Mouse (Mus musculus) forebrain, embryonic 11.5 days (tissue): Measurements from ENCODE around the gene Pglyrp4. TPM values are rescaled to one million over a fixed set of nuclear protein-coding genes. Genes with fewer than 3 reads are reported as not detected.
A peak's percentile ranks its signal among the peaks of the same experiment; 100 is the strongest.
"Not testable (repeated sequence)": the region's sequence is repeated elsewhere in the genome, so short reads cannot be mapped to it uniquely, and the experiment has no call there.

Experiments
- ATAC-seq: fragments of 200-750 bp; cut with Nextera tagmentation; replicated peaks from 2 replicates; pipeline ENCODE4 v1.8.0; 2017; ENCODE audit warnings: moderate TSS enrichment; ENCODE audit not compliant: low FRiP score
- DNase-seq: peaks from one replicate; pipeline ENCODE4 v3.0.0-alpha.2; 2017; ENCODE audit warnings: low spot score
- H3K27ac ChIP-seq: fragments of 300-500 bp; sonication (generic); 2 replicates; pipeline ENCODE4 v1.5.1; 2014; ENCODE audit warnings: low read depth, low read length
- H3K27me3 ChIP-seq: fragments of 300-500 bp; sonication (generic); 2 replicates; pipeline ENCODE4 v1.6.1; 2014; ENCODE audit warnings: mild to moderate bottlenecking, low read length, mixed read lengths; ENCODE audit not compliant: control insufficient read depth, insufficient read depth
- H3K36me3 ChIP-seq: fragments of 300-500 bp; sonication (generic); 2 replicates; pipeline ENCODE4 v1.6.1; 2014; ENCODE audit warnings: mild to moderate bottlenecking, low read length, moderate library complexity, mixed read lengths; ENCODE audit not compliant: control insufficient read depth, insufficient read depth
- H3K4me1 ChIP-seq: fragments of 300-500 bp; sonication (generic); replicated peaks from 2 replicates; pipeline ENCODE4 v1.6.1; 2014; ENCODE audit warnings: low read length, mixed read lengths; ENCODE audit not compliant: control insufficient read depth, insufficient read depth
- H3K4me2 ChIP-seq: fragments of 300-500 bp; sonication (generic); 2 replicates; pipeline ENCODE4 v1.6.1; 2014; ENCODE audit warnings: low read depth, mild to moderate bottlenecking, low read length, moderate library complexity, mixed read lengths; ENCODE audit not compliant: severe bottlenecking
- H3K4me3 ChIP-seq: fragments of 300-500 bp; sonication (generic); 2 replicates; pipeline ENCODE4 v1.5.1; 2014; ENCODE audit warnings: low read depth, low read length
- H3K9ac ChIP-seq: fragments of 300-500 bp; sonication (generic); 2 replicates; pipeline ENCODE4 v1.6.1; 2014; ENCODE audit warnings: low read length
- H3K9me3 ChIP-seq: fragments of 300-500 bp; sonication (generic); 2 replicates; pipeline ENCODE4 v1.6.1; 2016; ENCODE audit warnings: low read length, mixed read lengths; ENCODE audit not compliant: control insufficient read depth
- WGBS: fragments of 180-500 bp; shearing (Covaris S2); extraction: QIAGEN DNeasy Blood & Tissue Kit; methylation state at CpG from one replicate; pipeline ENCODE4 v1.1.7; 2014; 5-methylcytosine and 5-hydroxymethylcytosine counted together
- polyA plus RNA-seq: library from polyadenylated mRNA; unstranded; fragments of >200 nt; fragmentation: Nextera tagmentation; extraction: Ambion mirVana; gene quantifications from 2 replicates; pipeline ENCODE4 v1.2.1, GENCODE M21; 2014

Gene Pglyrp4
- polyA plus RNA-seq, 1 experiment from 2014 or later, result not detected

DNA sequence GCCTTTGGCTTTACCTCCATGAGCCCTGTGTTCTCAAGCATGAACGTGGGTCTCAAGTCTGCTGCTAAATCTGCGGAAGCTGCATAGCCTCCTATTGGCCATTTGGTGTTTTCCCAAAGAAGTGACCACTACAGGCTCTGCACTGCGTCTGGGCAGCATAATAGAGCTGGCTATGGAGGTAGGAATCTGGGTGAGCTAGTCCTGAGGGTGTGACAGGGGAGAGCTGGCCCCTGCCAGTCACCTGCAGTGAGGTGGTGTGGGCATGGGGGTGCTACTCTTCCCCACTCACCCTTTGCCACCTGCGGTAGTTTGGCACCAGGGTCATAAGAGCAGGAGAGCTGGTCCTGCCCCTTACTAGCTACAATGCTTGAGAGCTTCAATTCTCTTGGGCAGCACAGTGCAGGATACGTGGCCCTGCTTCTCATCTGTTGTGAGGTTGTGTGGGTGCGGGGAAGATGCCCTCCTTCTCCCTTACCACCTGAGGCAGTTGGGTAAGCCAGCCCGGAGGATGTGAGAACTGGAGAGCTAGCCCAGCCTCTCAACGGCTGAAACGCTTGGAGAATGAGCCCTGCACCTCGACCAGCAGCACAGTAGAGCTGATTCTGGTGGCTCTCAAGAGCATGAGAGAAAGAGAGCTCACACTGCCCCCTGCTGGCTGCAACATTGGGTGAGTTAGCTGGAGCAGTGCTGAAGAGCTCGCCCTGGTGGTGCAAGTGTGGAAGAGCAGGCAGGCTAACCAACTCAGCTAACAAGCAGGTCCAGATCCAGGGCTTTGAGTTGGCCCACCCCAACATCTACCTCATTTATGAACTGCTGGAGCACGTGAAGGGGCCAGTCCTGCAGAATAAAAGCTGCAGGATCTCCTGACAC, 16.9 kb upstream of the Pglyrp4 start:
- H3K9ac ChIP-seq, result no peak overlapping the region
- H3K4me2 ChIP-seq, result no peak overlapping the region
- H3K9me3 ChIP-seq, result no peaks in the 10 kb centered on the region
- ATAC-seq, result peak; percentile 53; the same call in 1 of the 2 replicates
- no peaks in the 10 kb centered on the region for H3K4me1 ChIP-seq
- peak; percentile 88 for DNase-seq
- no peaks in the 10 kb centered on the region for H3K27me3 ChIP-seq
- H3K4me3 ChIP-seq, result no peak overlapping the region
- 48% methylated on average over 12 of the region's 12 CpGs for WGBS
- H3K36me3 ChIP-seq, result no peaks in the 10 kb centered on the region
- H3K27ac ChIP-seq, result no peak overlapping the region

DNA sequence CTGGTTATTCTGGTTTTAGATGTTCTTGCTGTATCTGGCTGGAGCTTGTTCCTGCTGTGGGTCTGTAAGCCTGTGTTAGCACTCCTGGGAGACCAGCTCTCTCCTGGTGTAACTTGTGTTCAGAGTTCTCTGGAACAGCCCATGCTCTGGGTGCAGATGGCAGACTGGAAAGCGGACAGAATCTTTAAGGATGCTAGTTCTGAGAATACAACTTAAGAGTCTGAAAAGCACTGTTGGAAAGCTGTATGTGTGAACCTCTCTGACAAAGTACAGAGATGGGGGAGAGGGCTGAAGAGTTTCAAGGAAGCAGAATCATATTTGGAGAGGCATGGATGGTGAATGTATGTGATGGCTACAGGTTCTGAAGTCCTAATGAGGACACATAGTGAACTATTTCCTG, 23.0 kb downstream of the Pglyrp4 start:
- H3K27me3 ChIP-seq, result no peaks in the 10 kb centered on the region
- H3K4me2 ChIP-seq, result no peak overlapping the region
- H3K9me3 ChIP-seq, result no peaks in the 10 kb centered on the region
- no peak overlapping the region for H3K27ac ChIP-seq
- no peaks in the 10 kb centered on the region for H3K4me1 ChIP-seq
- no peak overlapping the region for H3K9ac ChIP-seq
- 88% methylated on average over 1 of the region's 1 CpGs for WGBS
- no peaks in the 10 kb centered on the region for H3K36me3 ChIP-seq
- H3K4me3 ChIP-seq, result no peak overlapping the region
- DNase-seq, result no peak
- ATAC-seq, result no peak

DNA sequence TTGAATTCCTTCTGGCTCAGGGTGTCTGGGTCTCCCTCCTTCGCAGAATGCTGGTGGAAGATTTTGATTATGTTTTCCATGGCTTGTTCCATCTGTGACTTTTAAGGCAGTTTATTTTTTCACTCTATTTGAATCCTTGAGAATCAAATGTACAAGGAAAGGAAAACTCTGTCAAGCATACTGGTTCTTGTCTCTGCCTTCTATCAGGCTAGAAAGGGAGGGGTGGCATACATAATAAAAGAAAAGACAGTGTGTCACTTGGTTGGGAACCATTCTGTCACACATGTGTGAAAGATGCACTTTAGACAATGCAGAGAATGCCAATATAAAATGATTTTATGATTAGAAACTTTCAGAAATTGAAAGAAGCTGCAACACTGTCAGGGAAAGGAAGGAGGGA, 51.1 kb downstream of the Pglyrp4 start, which contains the start of gene Gm5849:
Gene Gm5849 (minus strand): TSS at position 101 of the 400 bp plus-strand sequence.
- H3K9me3 ChIP-seq, ATAC-seq, H3K4me2 ChIP-seq, DNase-seq, H3K27ac ChIP-seq, H3K36me3 ChIP-seq, H3K9ac ChIP-seq, H3K4me1 ChIP-seq, H3K4me3 ChIP-seq, H3K27me3 ChIP-seq: not testable (repeated sequence)
- 86% methylated on average over 1 of the region's 1 CpGs for WGBS

Other genes with a start within 250 kb of the Pglyrp4 start
- 66.3 and 68.3 TPM in 2 replicates for gene Snapin, start 235.9 kb upstream of the Pglyrp4 start, polyA plus RNA-seq
- gene Chtop, start 217.4 kb upstream of the Pglyrp4 start, polyA plus RNA-seq, result 142 and 151 TPM in 2 replicates
- 5.6 and 6.5 TPM in 2 replicates for gene S100a1, start 212.5 kb upstream of the Pglyrp4 start, polyA plus RNA-seq
- 10.3 and 12.0 TPM in 2 replicates for gene S100a13, start 212.5 kb upstream of the Pglyrp4 start, polyA plus RNA-seq
- not detected in 2 replicates for gene S100a14, start 200.1 kb upstream of the Pglyrp4 start, polyA plus RNA-seq
- 28.8 and 30.8 TPM in 2 replicates for gene S100a16, start 189.7 kb upstream of the Pglyrp4 start, polyA plus RNA-seq
- not detected in 2 replicates for gene S100a3, start 166.3 kb upstream of the Pglyrp4 start, polyA plus RNA-seq
- not detected in 2 replicates for gene S100a2, start 136.7 kb upstream of the Pglyrp4 start, polyA plus RNA-seq
- not detected in 2 replicates for gene Gm42674, start 125.0 kb upstream of the Pglyrp4 start, polyA plus RNA-seq
- gene S100a4, start 123.1 kb upstream of the Pglyrp4 start, polyA plus RNA-seq, result 0.69 and 1.9 TPM in 2 replicates
- gene S100a5, start 118.4 kb upstream of the Pglyrp4 start, polyA plus RNA-seq, result not detected in 2 replicates
- gene S100a6, start 114.0 kb upstream of the Pglyrp4 start, polyA plus RNA-seq, result 24.3 and 27.0 TPM in 2 replicates
- gene S100a7a, start 72.9 kb upstream of the Pglyrp4 start, polyA plus RNA-seq, result not detected in 2 replicates
- 3.6 and 6.9 TPM in 2 replicates for gene S100a8, start 57.9 kb upstream of the Pglyrp4 start, polyA plus RNA-seq
- 1.6 and 2.9 TPM in 2 replicates for gene S100a9, start 31.2 kb upstream of the Pglyrp4 start, polyA plus RNA-seq
- not detected in 2 replicates for gene Gm5849, start 51.0 kb downstream of the Pglyrp4 start, polyA plus RNA-seq